Comparison of ENCODE assay signal across 13 mouse cellular contexts in the genomic region with DNA sequence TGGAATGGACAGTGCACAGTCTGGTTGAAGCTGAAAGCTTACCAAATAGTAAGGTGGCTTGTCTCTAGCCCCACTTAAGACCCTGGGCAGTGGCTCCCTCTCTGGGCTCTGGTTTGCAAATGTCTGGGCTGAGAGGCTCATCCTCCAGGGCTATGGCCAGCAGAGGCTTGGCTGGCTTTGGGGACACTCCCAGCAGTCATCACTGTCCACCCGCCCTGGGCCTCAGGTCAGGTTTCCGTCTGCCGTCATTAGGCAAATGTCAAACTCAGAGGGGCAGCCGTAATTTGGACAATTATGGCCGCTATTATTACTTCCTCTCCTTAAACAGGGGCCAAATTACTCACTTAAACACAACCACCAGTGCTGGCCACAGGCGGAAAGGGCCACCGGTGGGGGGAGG.
"Had no signal": no experiment of that assay in that cellular context is flagged by ENCODE, and none has a peak within 500 bp of the region (broad histone marks: within the 10 kb centered on the region; RNA-seq: fewer than 3 reads in every experiment).

No protein-coding gene starts in this region.

- H3K27ac ChIP-seq: layer of hippocampus, adult 2 months; liver, embryonic 12.5 days; midbrain, embryonic 10.5 days; midbrain, embryonic 15.5 days; neural tube, embryonic 12.5 days; stomach, postnatal 0 days had no signal

- DNase-seq: kidney, postnatal 10 days; kidney, postnatal 4 days; lung, postnatal 10 days; lung, postnatal 4 days; right cerebral cortex, postnatal 25 days; thymus, postnatal 4 days had no signal

- H3K4me3 ChIP-seq: layer of hippocampus, adult 2 months; liver, embryonic 12.5 days; midbrain, embryonic 10.5 days; midbrain, embryonic 15.5 days; neural tube, embryonic 12.5 days had no signal

- H3K27me3 ChIP-seq: midbrain, embryonic 15.5 days had no signal

- ATAC-seq: liver, embryonic 12.5 days; midbrain, embryonic 15.5 days had no signal

- H3K36me3 ChIP-seq: liver, embryonic 12.5 days; midbrain, embryonic 10.5 days; midbrain, embryonic 15.5 days; neural tube, embryonic 12.5 days had no signal

- H3K4me1 ChIP-seq: liver, embryonic 12.5 days; midbrain, embryonic 10.5 days; midbrain, embryonic 15.5 days; neural tube, embryonic 12.5 days had no signal

- H3K9ac ChIP-seq: liver, embryonic 12.5 days; lung, embryonic 14.5 days; midbrain, embryonic 15.5 days; neural tube, embryonic 12.5 days had no signal

- H3K9me3 ChIP-seq: liver, embryonic 12.5 days; midbrain, embryonic 10.5 days; midbrain, embryonic 15.5 days; neural tube, embryonic 12.5 days had no signal

- H3K4me2 ChIP-seq: liver, embryonic 12.5 days; lung, embryonic 14.5 days; midbrain, embryonic 15.5 days; neural tube, embryonic 12.5 days had no signal
